Mouse (Mus musculus): Measurements from ENCODE around the gene Trio.
"Not testable (repeated sequence)": the region's sequence is repeated elsewhere in the genome, so short reads cannot be mapped to it uniquely, and the experiment has no call there.

Gene Trio

DNA sequence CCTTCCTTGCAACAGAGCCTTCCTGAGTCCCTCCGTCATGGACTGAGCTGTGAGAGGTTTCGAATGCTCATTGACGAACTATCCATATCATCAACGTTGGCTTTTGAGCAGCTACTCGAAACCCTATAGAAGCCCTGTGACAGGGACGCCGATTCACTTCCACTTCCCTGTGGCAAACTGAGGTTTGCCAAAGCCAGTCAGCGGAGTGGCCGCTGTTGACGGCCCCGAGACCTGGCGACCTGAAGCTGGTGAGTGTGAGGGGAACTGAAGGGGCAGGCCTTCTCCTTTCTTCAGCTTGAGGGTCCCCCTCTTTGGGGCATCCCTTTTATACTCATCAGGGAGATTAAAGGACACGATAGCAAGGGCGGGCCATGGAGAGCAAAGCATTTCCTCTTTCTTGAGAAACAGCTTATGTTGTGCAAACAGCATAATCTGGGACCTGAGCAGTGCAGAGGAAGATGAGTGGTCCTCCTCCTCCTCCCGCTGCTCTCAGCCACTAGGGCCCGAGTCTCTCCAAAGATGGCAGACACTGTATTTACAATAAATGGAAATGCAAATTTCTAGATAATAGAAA is 151.8 kb downstream of the Trio start:
- no peak for DNase-seq

DNA sequence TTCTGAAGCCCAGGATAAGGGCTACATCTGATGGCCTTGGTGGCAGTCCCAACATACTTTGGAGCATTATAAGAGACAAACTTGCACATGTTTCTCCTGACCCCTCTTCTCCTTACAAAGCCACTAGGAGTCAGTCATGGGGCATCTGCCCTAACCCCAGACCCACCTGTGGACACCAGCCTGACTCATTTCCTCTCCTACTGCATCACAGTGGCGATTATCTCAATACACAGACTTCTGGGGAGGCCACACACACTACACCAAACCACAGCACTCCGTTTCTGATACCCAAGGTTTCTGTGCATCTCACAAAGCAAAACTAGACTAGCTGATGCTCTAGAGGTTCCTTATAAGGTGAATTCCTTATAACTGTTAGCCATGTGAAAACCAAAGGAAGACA is 153.4 kb downstream of the Trio start:
- DNase-seq = no peak

DNA sequence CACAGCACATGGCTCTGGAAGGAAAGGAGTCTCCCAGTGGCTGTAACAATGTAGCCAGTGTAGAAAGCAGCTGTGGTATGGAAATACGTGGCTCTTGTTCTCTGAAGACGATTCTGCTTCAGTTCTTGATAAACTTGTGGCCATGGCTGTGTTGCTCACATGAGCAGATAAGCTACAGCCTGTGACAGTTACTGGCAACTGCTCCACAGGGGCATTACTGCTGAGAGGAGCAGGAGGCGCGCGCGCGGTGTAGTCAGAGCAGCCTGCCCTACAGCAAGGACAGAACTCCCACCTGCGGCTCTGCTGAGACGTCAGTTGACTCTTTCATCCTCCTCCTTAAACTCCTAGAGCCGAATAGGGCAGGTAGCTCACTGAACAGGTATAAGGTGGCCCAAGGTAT is 153.9 kb downstream of the Trio start:
- DNase-seq = no peak

DNA sequence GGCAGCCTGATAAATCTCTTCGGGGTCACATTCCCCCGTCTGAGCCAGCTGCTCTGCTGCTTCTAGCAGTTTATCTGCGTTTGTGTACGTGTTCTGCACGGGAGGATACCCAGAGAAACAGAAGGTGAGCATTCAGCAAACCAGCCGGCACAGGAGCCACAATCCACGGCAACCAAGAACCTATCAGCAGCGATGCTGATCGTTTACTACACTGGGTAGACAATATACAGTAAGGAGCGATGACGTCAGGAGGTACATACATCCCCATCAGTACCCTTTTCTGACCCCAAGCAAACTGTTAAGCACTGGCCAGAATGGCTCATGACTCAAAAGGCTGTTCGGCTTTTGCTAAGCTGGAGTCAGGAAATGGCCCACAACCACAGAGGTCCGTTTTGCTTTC is 154.4 kb downstream of the Trio start:
- no peak for DNase-seq

DNA sequence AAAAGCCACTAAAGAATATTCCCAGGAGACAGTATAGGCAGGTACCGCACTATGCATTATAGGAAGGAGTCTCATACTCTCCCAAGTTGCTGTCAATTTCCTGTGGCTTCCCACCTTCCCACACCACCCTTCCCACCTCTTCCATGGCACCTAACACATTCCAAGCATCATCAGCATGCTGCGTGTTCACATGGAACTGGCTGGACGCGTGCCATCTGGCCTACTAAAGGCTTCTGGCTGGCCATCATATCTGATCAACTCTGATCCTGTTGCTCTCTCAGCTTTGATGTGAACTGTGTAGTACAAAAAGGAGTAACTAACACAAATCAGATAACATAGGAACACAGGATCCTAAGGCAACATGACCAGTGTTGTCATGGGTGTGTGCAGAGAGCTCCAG is 156.6 kb downstream of the Trio start:
- no peak for DNase-seq

DNA sequence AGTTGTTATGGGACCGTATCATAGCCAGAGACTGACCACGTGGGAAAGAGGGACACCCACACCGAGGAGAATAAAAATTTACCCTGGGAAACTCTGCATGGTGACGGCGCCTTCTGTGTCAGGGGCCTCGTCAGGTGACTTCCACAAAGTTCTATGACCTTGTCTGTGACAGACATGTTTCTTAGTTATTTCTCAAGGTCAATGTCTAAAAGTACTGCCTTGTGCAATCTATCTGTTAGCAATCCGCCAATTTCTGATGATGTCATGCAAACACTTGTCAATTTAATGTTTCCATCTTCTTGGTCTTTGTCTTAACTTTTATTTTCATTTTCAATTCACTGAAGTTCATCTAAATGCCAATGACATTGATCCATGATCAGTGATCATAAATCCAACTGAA is 157.8 kb downstream of the Trio start:
- no peak for DNase-seq

DNA sequence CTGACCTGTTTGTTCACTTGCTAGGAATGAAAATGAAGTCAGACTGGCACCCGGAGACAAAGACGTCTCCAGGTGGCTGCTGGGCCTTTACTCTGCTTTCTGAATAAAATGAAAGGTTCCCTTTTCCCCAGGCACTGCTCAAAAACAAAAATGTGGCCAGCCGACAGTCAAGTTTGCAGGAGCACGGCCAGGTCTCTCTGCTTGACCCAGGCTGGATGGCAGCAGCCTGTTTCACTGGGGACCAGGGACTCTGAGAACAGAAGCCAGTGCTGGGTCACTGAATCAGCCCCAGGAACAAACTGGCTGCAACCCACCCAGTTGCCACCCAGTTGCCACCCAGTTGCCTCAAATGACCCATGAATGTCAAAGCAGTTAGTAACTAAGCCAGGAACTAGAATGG is 159.2 kb downstream of the Trio start:
- peak; percentile 17 to 45 for DNase-seq

DNA sequence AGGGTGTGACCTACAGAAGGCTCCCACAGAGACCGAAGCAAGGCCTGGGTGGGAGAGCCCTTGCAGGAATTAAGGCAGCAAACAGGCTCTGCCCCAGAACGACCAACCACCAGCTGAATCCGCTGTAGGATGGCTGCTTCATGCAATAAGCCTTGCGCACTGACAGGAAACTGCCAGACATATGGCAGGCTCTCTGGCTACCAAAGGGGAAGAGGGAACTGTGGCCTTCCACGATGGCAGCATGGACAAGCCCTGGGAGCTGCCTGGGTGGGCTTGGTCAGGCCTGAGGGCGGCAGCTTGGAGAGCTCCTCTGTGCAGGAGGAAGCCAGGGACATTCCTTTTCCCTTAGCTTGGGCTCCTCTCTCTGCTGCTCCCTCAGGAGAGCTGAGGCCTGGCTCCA is 159.6 kb downstream of the Trio start:
- no peak for DNase-seq

DNA sequence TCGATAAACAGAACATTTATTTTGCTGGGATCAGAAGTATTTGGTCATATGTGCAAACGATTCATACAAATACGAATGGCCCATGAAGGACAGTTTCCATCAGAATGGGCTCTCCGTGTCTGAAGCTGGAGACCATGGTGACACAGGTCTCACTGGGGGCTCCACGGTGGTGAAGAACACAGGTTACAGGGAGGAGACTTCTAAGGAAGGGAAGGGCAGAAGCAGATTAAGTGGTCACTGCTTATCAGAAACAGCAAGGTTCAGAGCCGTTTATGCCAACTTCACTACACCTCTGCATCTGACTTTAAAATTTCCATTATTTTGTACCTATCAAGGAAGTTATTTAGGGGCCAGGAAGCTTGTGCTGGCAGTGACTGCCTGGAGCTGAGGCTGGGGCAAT is 161.3 kb downstream of the Trio start:
- DNase-seq = no peak

DNA sequence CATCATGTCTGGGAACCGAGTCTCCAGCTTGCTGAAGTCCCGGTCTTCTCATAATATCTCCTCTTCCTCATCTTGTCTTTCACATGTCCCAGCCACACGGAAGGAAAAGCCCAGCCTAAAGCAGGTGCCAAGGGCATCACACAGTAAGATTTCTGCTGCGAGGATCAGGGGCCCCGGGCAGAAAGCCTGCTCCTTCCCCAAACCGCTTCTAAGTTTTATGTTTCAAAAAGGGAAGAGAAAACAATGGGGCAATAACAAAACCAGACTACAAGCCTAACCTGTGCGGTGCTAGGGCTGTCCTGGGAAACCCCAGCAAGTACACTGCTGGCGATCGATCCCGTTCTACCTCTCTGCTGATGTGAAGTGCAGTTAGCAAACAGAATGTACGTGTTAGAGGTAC is 162.7 kb downstream of the Trio start:
- DNase-seq = no peak

DNA sequence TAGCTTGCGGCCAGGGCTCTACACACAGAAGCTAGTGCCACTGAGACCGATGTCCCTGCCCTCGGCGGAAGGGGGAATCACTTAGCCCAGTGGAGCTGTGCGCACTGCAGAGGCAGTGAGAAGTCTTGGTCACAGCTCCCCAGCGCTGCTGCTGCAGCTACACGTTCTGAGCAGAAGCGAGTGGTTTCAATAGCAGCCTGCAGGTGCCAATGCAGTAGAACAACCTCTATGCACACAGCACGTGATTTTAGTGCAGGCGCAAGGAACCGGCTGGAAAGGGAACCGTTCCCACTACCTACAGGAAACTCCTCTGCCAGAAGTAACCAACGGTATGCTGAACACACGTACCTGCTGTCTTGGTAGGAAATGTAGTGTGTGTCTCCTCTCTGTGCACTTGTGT is 165.2 kb downstream of the Trio start:
- no peak for DNase-seq

DNA sequence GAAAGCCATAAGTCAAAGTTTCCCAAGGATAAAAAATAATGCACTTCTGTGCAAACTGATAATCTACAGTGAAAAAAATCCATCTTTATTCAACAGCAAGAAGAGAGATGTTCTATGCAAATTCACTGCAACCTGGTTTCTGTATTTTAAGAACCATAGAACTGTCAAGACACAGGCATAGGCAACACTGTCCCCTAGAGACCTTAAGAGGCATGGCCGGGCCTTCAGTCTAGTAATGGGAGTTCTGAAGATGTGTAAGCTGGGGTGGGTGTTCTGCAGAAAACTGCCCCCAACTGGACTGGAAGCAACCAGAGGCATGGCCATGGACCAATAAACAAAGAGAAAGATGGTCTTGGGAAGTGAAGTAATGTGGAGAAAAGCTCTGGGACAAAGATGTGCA is 166.1 kb downstream of the Trio start:
- no peak for DNase-seq

DNA sequence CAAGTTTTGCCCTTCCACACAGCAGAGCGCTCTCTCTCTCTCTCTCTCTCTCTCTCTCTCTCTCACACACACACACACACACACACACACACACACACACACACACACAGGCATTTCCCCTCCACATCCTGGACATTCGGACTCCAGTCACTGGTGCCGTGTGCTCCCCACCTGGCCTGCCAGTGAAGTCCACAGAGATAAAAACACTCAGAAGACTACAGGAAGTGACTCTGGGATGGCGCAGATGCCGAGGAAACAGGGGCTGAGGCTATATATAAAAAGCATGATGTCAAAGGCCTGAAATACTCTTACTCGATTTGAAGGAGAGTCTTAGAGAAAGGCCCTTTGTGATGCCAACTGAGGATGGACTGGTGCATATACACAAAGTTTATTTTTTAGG is 166.5 kb downstream of the Trio start:
- DNase-seq = no peak

DNA sequence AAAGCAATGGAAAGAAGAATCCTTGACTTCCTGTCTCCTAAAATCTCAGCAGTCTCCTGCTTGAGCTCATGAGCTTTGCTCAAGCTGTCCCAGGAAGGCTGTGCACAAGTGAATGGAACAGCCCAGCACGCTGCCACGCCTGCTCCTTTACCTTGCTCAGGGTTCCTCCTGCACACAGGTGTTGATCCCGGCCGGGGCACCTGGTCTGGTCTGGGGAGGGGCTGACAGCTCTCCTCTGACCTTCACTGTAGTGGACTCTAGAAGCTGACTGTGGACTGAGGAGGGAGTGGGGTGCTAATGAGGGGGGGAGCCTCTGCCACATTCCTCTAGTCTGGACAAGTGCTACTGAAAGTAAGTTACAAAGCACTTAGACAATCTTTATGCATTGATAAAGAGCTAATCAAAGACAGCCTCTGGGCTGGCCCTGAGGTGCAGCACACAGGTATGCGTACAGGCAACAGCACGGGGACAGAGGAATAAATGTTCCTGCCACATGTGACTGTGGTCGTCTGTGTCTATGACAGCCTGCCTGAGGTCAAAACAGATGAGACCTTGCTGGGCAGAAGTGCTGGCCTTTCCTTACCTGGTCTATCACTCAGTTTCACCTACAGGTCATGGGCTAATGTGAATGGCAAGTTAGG is 167.3 kb downstream of the Trio start:
- no peak for DNase-seq

DNA sequence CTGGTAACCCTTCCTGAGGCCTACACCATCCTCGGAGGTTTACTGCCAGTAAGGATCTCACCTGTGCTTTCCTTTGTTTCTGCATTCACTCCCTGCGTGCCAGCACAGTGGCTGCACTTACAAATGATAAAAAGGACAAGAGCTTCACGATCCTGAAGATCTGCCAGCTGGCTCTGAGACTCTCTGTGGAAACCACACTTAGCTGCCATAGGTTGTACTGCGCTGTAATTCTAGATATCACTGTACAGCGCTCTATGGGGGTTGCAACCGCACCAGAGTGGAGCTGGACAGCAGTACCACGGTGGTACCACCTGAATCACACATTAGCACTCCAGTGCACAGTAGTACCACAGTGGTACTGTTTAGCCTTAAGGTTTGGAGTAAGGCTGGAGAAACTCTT is 168.4 kb downstream of the Trio start:
- DNase-seq = no peak

DNA sequence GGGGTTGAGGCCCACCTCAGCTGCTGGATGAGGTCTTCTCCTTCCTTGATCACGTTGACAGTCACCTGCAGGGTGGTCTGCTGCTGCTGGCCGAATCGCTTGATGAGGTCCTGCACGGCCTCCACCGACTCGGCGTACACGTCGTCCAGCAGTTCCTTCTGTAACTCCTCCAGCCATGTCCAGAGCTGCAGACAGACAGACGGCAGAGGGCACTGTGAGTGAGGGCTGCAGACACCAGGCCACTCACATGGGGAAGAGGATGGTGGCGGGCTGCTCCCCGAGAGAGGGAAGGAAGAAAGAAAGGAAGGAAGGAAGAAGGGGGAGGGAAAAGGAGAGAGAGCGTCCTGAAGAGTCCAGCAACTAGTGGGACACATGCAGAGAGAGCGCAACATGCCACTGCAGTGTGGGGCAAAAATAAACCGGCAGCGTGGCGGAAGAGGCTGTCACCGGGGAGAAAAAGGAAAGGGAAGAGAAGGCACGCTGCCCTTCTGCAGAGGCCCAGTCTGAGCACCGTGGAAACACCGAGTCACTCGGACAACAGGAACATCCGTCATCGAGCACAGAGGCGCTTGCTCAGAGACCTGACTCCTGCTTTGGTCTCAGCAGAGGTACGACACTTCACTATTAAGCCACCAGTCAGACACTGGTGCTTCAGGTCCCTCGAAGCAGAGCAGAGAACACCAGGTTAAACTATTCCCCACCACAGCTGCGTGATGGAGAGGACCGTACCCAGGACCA is 169.4 kb downstream of the Trio start:
- peak in 1 of 2 experiments; percentile 17 for DNase-seq

DNA sequence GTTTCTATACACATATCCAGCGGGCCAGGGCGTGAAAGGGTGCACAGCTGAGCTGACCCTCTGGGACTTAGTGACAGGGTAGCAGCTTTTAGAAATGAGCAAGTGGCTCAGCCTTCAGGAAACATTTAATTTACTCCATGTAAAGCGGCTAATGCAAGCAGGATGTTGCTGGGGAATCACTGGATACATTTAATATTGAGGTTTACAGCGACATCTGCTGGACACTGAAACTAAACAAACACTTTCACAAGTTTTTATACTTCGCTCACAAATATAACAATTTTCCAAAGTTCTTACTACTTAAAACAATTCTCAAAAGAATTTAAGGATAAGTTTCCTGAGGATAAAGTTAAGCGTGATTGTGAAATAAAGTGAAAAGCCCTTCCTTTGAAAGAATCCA is 174.3 kb downstream of the Trio start:
- DNase-seq = no peak

DNA sequence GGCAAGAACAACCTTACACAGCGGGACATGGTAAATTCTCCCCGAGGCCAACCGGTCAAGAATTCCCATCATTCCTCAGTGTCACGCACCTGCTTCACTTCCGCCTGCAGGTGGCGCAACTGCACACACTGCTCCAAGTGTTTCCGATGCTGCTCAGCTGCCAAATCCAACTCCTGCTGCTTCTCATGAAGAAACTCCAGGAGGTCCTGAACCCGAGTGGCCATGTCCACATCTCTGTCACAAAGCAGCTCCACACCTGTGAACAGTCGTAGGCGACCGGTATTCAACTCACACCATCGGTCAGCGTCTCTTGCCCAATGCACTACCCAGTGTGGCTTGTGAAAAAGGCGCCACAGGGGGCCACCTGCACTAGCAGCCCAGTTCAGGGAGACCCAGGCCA is 174.7 kb downstream of the Trio start:
- DNase-seq = peak; percentile 18 to 21

DNA sequence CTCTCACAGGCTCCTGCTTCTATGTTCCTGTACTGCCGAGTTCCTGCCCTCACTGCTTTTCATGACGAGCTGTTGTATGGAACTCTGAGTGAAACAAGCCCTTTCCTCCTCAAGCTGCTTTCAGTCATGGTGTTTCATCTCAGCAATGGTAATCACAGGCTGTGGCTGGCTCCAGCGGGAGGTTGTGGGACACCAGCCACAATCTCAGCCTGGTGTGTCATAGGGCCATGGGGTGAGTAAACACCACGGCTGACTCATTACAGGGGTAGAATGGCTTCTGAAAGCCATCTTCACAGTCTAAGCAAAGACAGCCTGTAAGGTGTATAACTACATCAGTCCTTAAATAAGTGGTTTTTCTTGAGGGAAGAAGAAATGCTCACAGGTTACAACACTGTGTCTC is 175.7 kb downstream of the Trio start:
- no peak for DNase-seq

DNA sequence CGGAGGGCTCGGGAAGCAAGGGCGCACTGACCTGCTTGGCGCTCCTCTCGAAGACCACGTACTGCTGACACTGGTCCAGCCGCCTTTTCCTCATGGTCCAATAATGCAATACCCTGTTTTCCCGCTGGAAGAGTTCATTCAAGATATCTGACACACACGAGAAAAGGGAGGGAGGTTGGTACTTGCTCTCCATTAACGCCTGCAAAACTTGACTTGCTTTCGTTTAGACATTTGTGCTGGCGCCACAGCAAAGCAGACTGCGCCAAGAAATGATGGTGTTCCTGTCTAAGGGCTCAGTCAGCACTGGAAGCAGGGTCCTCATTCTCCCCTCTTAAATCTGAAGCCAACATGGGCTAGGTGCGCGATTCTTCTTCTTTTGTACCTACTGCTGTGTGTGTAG is 184.0 kb downstream of the Trio start:
- DNase-seq = no peak

DNA sequence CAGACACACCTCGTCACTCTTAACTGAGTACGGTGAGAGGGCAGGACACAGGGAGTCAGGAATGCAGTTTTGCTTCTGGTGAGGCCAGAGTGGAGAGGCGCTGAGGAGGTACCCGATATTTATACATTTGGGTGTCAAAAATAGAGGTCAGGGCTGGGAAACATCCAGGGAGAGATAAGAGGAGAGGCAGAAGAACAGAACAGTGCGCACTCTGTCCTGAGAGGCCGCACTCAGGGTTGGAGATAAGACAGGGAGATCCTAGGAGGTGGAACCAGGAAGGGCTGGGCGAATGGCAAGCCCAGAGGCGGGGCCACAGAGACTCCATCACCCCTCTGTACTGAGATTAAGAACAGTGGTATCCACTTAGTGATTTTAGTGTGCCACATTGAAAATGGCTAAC is 185.1 kb downstream of the Trio start:
- no peak for DNase-seq

DNA sequence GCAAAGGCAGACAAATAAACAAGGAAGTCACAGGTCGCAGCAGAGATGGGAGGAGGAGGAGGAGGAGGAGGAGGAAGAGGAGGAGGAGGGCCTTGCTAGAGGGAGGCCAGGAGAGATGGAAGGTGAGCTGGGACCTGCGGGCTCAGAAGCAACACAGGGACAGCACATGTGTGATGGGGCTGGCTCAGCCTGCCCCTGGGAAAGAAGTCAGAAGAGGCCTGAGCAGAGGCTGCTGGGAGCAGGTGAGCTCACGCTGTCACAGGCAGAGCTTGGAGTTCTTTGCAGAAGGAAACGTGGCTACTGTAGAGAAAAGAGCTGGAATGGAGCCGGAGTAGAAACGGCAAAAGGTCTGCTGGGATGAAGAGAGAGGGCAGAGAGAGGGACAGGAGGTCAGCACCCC is 185.5 kb downstream of the Trio start:
- no peak for DNase-seq

DNA sequence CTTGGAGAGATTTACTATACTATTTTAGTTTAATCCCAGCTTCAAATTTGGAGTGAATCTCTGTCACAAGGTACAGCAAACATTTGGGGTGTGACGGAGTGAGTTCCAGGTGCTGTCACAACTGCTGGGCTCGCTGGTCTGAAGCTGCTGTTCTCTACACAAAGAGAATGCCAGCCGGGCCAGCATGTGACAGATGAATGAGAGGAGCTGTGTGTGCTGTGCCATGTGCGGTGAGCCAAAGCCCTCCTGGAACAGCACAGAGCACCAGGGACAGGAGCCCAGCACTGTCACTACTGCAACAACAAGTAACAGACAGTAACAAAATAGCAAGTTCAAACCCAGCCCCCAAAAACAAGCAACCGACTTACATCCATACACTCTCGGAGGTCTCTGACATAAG is 194.0 kb downstream of the Trio start:
- DNase-seq = no peak

DNA sequence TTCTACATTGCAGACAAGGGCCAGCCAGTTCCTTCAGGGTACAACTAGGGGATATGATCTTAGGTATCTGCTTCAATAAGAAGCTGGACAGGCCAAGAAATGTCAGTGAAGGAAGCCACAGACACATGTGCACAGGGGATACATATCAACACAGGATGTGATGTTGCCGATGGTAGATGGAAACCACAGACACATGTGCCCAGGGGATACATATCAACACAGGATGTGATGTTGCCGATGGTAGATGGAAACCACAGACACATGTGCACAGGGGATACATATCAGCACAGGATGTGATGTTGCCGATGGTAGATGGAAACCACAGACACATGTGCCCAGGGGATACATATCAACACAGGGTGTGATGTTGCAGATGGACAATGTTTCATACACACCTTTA is 197.8 kb downstream of the Trio start:
- not testable (repeated sequence) for DNase-seq

DNA sequence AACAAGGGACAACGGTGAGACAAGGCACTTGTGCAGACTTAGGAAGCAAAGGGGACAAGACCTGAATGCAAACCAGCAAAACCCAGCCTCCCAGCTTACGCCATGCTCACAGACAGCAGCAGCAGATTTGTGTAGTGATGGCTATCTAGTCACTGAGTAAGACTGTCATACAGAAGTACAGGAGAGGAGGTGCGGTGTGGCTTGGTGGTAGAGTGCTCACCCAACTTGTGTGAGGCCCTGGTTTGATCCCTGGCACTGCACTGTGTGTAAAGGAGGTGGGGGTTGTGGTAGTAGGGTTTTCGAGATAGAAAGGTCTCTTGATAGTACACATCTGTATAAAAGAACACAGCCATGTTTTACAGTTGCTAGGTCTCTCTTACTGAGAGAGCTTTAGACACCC is 198.8 kb downstream of the Trio start:
- no peak for DNase-seq
